Mouse (Mus musculus) myocyte (in vitro differentiated cells): Measurements from ENCODE around the gene Frmd4a. TPM values are rescaled to one million over a fixed set of nuclear protein-coding genes. Genes with fewer than 3 reads are reported as not detected.
A peak's percentile ranks its signal among the peaks of the same experiment; 100 is the strongest.

Experiments used
- H3K27me3 ChIP-seq: one replicate; pipeline ENCODE4 v1.6.1; 2011; ENCODE audit not compliant: control insufficient read depth, insufficient read depth, insufficient read length
- H3K36me3 ChIP-seq: one replicate; pipeline ENCODE4 v1.6.1; 2011; ENCODE audit not compliant: control insufficient read depth, insufficient read depth
- H3K4me2 ChIP-seq: one replicate; pipeline ENCODE4 v1.6.1; 2011; ENCODE audit warnings: low read depth, control low read depth
- H3K4me3 ChIP-seq: one replicate; pipeline ENCODE4 v1.5.1; 2011; ENCODE audit warnings: mild to moderate bottlenecking, control low read depth, moderate library complexity
- H3K79me2 ChIP-seq: one replicate; pipeline ENCODE4 v1.6.1; 2011; ENCODE audit not compliant: control insufficient read depth, insufficient read depth
- H3ac ChIP-seq: one replicate; pipeline ENCODE4 v1.6.1; 2011; ENCODE audit not compliant: control insufficient read depth, insufficient read length
- CEBPB ChIP-seq: IDR thresholded peaks from 2 replicates; pipeline ENCODE4 v1.6.1; 2011; ENCODE audit warnings: mild to moderate bottlenecking, moderate library complexity; ENCODE audit not compliant: poor library complexity, insufficient read depth, severe bottlenecking
- E2F4 ChIP-seq: IDR thresholded peaks from one replicate; pipeline ENCODE4 v1.6.1; 2011; ENCODE audit warnings: mild to moderate bottlenecking, control low read depth, moderate library complexity; ENCODE audit not compliant: insufficient read depth
- MAX ChIP-seq: IDR thresholded peaks from one replicate; pipeline ENCODE4 v1.6.1; 2011; ENCODE audit warnings: low read depth, mild to moderate bottlenecking, control low read depth
- MYOD1 ChIP-seq, 3 experiments: IDR thresholded peaks; one replicate each; pipeline ENCODE4 v1.6.1; 2011; ENCODE audit warnings: control low read depth in 2 of 3, low read depth in 2 of 3, mild to moderate bottlenecking in 2 of 3, moderate library complexity in 1 of 3; ENCODE audit not compliant: insufficient read length in 2 of 3, control insufficient read depth in 1 of 3
- MYOG ChIP-seq, 3 experiments: IDR thresholded peaks; one replicate each; pipeline ENCODE4 v1.6.1; 2011; ENCODE audit warnings: control low read depth in 2 of 3, low read depth in 2 of 3, mild to moderate bottlenecking in 2 of 3; ENCODE audit not compliant: insufficient read length in 2 of 3, control insufficient read depth in 1 of 3, insufficient read depth in 1 of 3
- POLR2A ChIP-seq: IDR thresholded peaks from one replicate; pipeline ENCODE4 v1.6.1; 2011; ENCODE audit warnings: low read depth, mild to moderate bottlenecking, control low read depth, moderate library complexity; ENCODE audit not compliant: insufficient read length
- POLR2AphosphoS2 ChIP-seq: IDR thresholded peaks from one replicate; pipeline ENCODE4 v1.6.1; 2011; ENCODE audit warnings: low read depth, control low read depth; ENCODE audit not compliant: insufficient read length
- REST ChIP-seq: IDR thresholded peaks from one replicate; pipeline ENCODE4 v1.6.1; 2011; ENCODE audit warnings: mild to moderate bottlenecking, control low read depth, moderate library complexity; ENCODE audit not compliant: insufficient read depth, insufficient read length
- SRF ChIP-seq: IDR thresholded peaks from one replicate; pipeline ENCODE4 v1.6.1; 2011; ENCODE audit warnings: low read depth; ENCODE audit not compliant: control insufficient read depth, insufficient read length
- TCF12 ChIP-seq: IDR thresholded peaks from one replicate; pipeline ENCODE4 v1.6.1; 2011; ENCODE audit warnings: mild to moderate bottlenecking, control low read depth; ENCODE audit not compliant: poor library complexity, insufficient read depth, severe bottlenecking
- TCF3 ChIP-seq: IDR thresholded peaks from one replicate; pipeline ENCODE4 v1.6.1; 2011; ENCODE audit warnings: low read depth, control low read depth; ENCODE audit not compliant: insufficient read length
- USF1 ChIP-seq: IDR thresholded peaks from one replicate; pipeline ENCODE4 v1.6.1; 2011; ENCODE audit warnings: low read depth, mild to moderate bottlenecking, control low read depth, moderate library complexity
- polyA plus RNA-seq: library from polyadenylated mRNA; unstranded; fragments of >200 nt; fragmentation: generic; extraction: Trizol; gene quantifications from one replicate; pipeline ENCODE4 v1.2.1, GENCODE M21; 2012; ENCODE audit warnings: missing spikeins

Gene Frmd4a
- polyA plus RNA-seq, 1 experiment: 24.7 TPM

DNA sequence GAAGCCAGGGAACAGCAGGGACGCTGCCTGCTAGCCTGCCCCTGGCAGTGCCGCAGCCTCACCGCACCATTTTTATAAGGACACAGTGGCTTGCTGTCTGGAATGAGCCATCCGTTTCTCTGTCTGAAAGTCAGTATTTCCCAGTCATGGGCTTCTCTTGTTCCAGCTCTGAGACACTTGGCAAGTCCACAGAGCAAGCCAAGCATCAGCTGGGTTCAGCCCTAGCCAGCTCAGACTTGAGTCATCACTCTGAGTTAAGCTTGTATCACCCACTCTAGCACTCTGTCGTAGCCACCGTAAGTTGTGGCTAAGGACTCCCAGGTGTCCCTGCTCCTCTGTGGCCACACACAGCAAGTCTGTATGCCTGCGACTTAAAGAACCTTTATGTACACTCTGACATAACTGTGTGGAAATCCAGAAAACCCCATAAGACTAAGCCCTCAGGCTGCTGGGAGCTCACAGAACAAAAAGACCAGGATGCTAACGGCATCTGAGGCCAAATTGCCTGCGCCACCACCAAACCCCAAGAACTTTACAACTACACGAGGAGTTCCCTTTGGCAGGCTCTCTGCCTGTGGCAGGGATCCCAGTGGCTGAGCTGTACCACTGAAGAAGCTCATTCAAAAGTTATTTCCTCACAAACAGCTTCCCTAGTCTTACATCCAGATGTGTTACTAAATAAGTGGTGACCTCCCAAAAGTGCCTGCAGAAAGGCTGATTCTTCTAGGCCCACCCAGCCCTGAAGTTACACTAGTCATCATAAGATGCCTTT, 428.3 kb downstream of the Frmd4a start:
- Histone ChIP-seq H3K27me3 (no peaks in the 10 kb centered on the region), H3K36me3 (peaks cover 8% of the 10 kb centered on the region), H3ac (no peak overlapping the region), H3K4me3 (no peak overlapping the region), H3K79me2 (peaks cover 68% of the 10 kb centered on the region), H3K4me2 (peak overlapping the region; percentile 82)
- peak; percentile 13 for TF ChIP-seq TCF12
- peak; percentile 52 for TF ChIP-seq POLR2A
- 0 out of 2 replicates have a peak, but pooled peaks have one; percentile 22 for TF ChIP-seq CEBPB
- TF ChIP-seq MYOG (IDR thresholded peaks at IDR 0.05; ENCODE audit: control insufficient read depth in 1 of 3, insufficient read depth in 1 of 3, insufficient read length in 2 of 3, low read depth in 2 of 3): peak in 1 of 3 experiments; percentile 60
- no peak for TF ChIP-seq REST
- peak in 2 of 3 experiments; percentile 28 to 66 for TF ChIP-seq MYOD1 (IDR thresholded peaks at IDR 0.05; ENCODE audit: control insufficient read depth in 1 of 3, insufficient read length in 2 of 3, low read depth in 2 of 3)

DNA sequence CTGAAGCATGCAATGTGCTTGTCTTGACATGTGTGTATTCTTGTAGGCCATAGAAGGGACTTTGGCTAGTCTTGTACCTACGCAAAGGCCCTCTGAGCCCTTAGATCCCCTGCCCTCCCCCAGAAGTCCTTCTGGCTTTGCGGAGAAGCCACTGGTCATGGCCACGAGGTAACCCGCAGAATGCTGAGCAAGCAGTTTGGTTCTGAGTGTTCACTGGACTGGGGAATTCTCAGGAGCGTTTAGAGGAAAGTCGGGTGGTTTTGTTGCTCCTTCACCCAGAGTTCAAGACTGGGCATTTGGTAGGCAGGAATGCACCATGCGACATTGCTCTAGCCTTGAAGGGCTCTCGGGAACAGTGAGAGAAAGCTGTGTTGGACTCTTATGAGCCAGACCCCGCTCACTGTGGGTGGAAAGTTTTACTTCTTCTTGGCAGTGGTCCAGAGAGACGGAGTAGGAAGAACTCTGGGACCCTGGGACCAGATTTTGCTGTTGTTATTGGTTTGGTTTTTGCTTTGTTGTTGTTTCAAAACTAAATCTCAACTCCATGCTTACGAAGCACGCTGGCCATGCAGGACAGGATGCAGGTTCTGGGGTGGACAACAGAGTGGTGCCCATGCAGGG, 432.5 kb downstream of the Frmd4a start:
- H3K27me3 ChIP-seq: no peaks in the 10 kb centered on the region
- no peak overlapping the region for H3K4me2 ChIP-seq
- peaks cover 78% of the 10 kb centered on the region for H3K79me2 ChIP-seq
- TF ChIP-seq POLR2A (no peak), REST (no peak), MYOG (IDR thresholded peaks at IDR 0.05; ENCODE audit: control insufficient read depth in 1 of 3, insufficient read depth in 1 of 3, insufficient read length in 2 of 3, low read depth in 2 of 3) (no peak), TCF3 (no peak), MAX (no peak), MYOD1 (IDR thresholded peaks at IDR 0.05; ENCODE audit: control insufficient read depth in 1 of 3, insufficient read length in 2 of 3, low read depth in 2 of 3) (no peak), CEBPB (no peak), POLR2AphosphoS2 (no peak), E2F4 (no peak), USF1 (no peak), SRF (no peak), TCF12 (no peak)
- no peak overlapping the region for H3ac ChIP-seq
- H3K4me3 ChIP-seq: no peak overlapping the region
- H3K36me3 ChIP-seq: peaks cover 8% of the 10 kb centered on the region

GRCm38 (mm10) chr2:4452590-4453400, 435.3 kb downstream of the Frmd4a start:
- Histone ChIP-seq H3ac (no peak overlapping the region), H3K4me2 (no peak overlapping the region), H3K27me3 (no peaks in the 10 kb centered on the region), H3K4me3 (no peak overlapping the region), H3K36me3 (peaks cover 8% of the 10 kb centered on the region), H3K79me2 (peaks cover 83% of the 10 kb centered on the region)
- no peak for TF ChIP-seq TCF12
- TF ChIP-seq POLR2A: no peak
- no peak for TF ChIP-seq MAX
- no peak for TF ChIP-seq TCF3
- TF ChIP-seq E2F4: no peak
- TF ChIP-seq CEBPB: peak; percentile 55; the same call in 1 of the 2 replicates

GRCm38 (mm10) chr2:4455097-4456025, 437.8 kb downstream of the Frmd4a start:
- Histone ChIP-seq H3ac (no peak overlapping the region), H3K79me2 (peaks cover 81% of the 10 kb centered on the region), H3K4me2 (peak overlapping the region; percentile 10), H3K4me3 (no peak overlapping the region), H3K36me3 (no peaks in the 10 kb centered on the region), H3K27me3 (no peaks in the 10 kb centered on the region)
- TF ChIP-seq SRF (no peak), MYOG (IDR thresholded peaks at IDR 0.05; ENCODE audit: control insufficient read depth in 1 of 3, insufficient read depth in 1 of 3, insufficient read length in 2 of 3, low read depth in 2 of 3) (peak in 2 of 3 experiments; percentile 65 to 75), USF1 (no peak), MAX (no peak), MYOD1 (IDR thresholded peaks at IDR 0.05; ENCODE audit: control insufficient read depth in 1 of 3, insufficient read length in 2 of 3, low read depth in 2 of 3) (peak in 2 of 3 experiments; percentile 62 to 64), TCF12 (peak; percentile 10), TCF3 (no peak), REST (no peak), CEBPB (no peak), POLR2AphosphoS2 (no peak), E2F4 (no peak), POLR2A (no peak)
